Mouse (Mus musculus): ENCODE results near the gene Ank3. TPM values are rescaled to one million over a fixed set of nuclear protein-coding genes. Genes with fewer than 3 reads are reported as not detected.
A peak's percentile ranks its signal among the peaks of the same experiment; 100 is the strongest.

Gene Ank3
- polyA plus RNA-seq, 1 experiment = 9.3 TPM

DNA sequence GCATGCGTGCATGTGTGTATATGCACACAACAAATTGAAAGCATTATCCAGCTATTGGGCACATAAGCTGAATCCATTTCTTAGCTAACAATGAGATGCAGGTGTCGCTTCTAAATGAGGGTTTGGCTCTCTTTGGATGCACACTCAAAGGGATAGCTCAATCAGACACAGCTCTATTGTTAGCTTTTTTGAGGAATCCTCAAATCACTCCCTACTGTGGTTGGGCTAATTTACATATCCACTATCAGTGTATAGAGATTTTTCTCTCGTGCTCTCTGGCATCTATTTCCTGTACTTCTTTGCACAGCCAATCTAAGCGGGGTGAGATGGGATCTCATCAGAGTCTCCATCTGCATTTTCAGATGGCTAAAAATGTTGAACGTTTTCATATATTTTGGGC, 93.4 kb downstream of the Ank3 start:
- no peak for TF ChIP-seq POLR2A (IDR thresholded peaks at IDR 0.05; ENCODE audit: borderline replicate concordance, control insufficient read depth, low read depth, low read length)
- TF ChIP-seq CTCF (IDR thresholded peaks at IDR 0.05; ENCODE audit: control insufficient read depth, insufficient read depth, low read length) = no peak
- H3K4me1 ChIP-seq (ENCODE audit: control insufficient read depth, insufficient read depth, low read length) = no peaks in the 10 kb centered on the region
- H3K27ac ChIP-seq (ENCODE audit: control insufficient read depth, insufficient read depth, low read depth, low read length, poor library complexity) = no peak overlapping the region
- WGBS = 62% methylated on average over 5 of the region's 5 CpGs
- no peak overlapping the region for H3K4me3 ChIP-seq (replicated peaks; ENCODE audit: control insufficient read depth, low read depth, low read length)

DNA sequence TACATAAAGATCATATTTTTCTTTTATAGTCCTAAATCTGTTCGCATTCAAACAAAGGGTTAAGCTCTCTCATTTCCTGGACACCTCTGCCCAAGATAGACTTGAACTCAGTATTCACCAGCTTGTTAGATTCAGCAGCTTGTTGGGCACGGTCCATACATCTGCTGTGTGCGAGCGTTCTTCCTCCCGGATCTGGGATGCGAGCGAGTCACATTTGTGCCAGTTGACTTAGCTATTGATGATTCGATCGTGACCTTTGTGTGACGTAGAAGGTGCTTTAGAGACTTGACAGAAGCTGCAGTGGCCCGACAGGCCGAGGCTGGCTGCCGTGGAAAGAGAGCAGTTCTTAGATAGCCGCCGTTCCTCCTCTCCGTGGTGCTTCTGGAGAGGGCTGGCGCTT, 98.8 kb downstream of the Ank3 start:
- no peak for TF ChIP-seq CTCF (IDR thresholded peaks at IDR 0.05; ENCODE audit: control insufficient read depth, insufficient read depth, low read length)
- TF ChIP-seq POLR2A (IDR thresholded peaks at IDR 0.05; ENCODE audit: borderline replicate concordance, control insufficient read depth, low read depth, low read length) = no peak
- no peak overlapping the region for H3K27ac ChIP-seq (ENCODE audit: control insufficient read depth, insufficient read depth, low read depth, low read length, poor library complexity)
- no peaks in the 10 kb centered on the region for H3K4me1 ChIP-seq (ENCODE audit: control insufficient read depth, insufficient read depth, low read length)
- 84% methylated on average over 17 of the region's 17 CpGs for WGBS
- H3K4me3 ChIP-seq (replicated peaks; ENCODE audit: control insufficient read depth, low read depth, low read length) = no peak overlapping the region

DNA sequence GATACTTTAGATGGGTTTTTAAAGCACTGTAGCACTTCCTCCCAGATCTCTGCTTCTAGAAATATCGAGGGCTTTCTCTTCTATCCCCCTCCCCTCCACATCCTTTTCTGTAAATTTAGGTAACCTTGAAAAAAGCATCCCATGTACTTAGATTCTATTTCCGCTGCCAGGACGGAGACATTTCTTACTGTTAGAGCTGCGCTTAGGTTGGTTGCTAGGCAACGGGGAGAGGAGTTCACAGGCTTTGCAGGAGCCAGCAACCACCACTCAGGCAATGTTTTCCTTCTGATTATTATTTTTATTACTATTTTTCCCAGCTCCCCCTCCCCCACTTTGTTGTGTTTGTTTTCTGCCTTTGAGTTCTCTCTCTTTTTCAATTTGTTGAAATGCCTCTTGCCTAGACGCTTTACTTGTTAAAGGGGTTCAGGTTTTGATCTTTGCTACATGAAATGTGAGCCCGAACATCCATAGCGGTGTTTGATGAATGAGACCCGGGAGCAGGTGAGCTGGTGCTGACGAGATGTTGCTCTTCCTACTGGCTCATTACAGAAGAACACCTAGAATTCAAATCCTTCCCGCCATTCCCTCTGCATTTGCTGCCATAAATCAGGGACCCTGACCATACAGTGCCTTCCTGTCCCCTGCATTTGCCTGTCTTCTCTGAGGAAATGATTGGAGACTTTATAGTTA, 101.7 kb downstream of the Ank3 start:
- WGBS = 65% methylated on average over 11 of the region's 11 CpGs
- Histone ChIP-seq H3K4me1 (ENCODE audit: control insufficient read depth, insufficient read depth, low read length) (no peaks in the 10 kb centered on the region), H3K27ac (ENCODE audit: control insufficient read depth, insufficient read depth, low read depth, low read length, poor library complexity) (no peak overlapping the region), H3K4me3 (replicated peaks; ENCODE audit: control insufficient read depth, low read depth, low read length) (no peak overlapping the region)
- TF ChIP-seq CTCF (IDR thresholded peaks at IDR 0.05; ENCODE audit: control insufficient read depth, insufficient read depth, low read length) (no peak), POLR2A (IDR thresholded peaks at IDR 0.05; ENCODE audit: borderline replicate concordance, control insufficient read depth, low read depth, low read length) (no peak)

DNA sequence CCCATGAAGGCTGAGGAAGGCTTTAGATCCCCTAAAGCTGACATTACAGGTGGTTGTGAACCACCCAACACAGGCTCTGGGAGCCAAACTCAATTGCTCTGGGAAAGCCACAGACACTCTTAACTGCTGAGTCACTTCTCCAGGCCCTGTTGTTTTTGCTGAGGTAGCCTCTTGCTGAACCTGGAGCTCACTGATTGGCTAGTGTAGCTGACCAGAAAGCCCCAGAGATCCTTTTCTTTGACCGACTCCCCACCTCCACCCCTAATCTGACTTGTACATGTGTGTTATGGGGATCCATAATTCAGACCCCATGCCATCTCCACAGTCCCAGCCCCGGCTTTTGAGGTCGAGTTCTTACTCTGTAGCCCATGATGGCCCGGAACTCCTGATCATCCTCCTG, 105.2 kb downstream of the Ank3 start:
- TF ChIP-seq CTCF (IDR thresholded peaks at IDR 0.05; ENCODE audit: control insufficient read depth, insufficient read depth, low read length) (no peak), POLR2A (IDR thresholded peaks at IDR 0.05; ENCODE audit: borderline replicate concordance, control insufficient read depth, low read depth, low read length) (no peak)
- Histone ChIP-seq H3K27ac (ENCODE audit: control insufficient read depth, insufficient read depth, low read depth, low read length, poor library complexity) (no peak overlapping the region), H3K4me1 (ENCODE audit: control insufficient read depth, insufficient read depth, low read length) (no peaks in the 10 kb centered on the region), H3K4me3 (replicated peaks; ENCODE audit: control insufficient read depth, low read depth, low read length) (no peak overlapping the region)
- 64% methylated on average over 4 of the region's 4 CpGs for WGBS

DNA sequence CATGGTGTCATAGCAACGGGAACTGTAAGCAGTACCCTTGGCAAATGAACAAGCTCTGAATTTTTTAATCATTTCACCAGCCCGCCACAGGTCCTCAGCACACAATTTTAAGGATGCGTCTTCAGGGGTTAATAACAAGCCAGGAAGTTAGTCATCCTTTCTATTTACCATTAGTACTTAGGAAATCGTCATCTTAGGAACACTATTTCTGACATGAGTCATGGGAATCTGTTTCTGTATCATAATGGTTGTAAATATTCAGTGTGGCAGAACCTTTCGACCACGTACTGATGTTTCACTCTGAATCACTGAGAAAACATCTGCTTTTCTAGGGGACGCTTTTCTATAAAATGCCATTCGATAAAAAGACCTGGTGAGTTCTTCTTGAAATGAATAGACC, 109.1 kb downstream of the Ank3 start:
- 69% methylated on average over 8 of the region's 8 CpGs for WGBS
- Histone ChIP-seq H3K4me3 (replicated peaks; ENCODE audit: control insufficient read depth, low read depth, low read length) (no peak overlapping the region), H3K27ac (ENCODE audit: control insufficient read depth, insufficient read depth, low read depth, low read length, poor library complexity) (no peak overlapping the region), H3K4me1 (ENCODE audit: control insufficient read depth, insufficient read depth, low read length) (no peaks in the 10 kb centered on the region)
- TF ChIP-seq POLR2A (IDR thresholded peaks at IDR 0.05; ENCODE audit: borderline replicate concordance, control insufficient read depth, low read depth, low read length) (no peak), CTCF (IDR thresholded peaks at IDR 0.05; ENCODE audit: control insufficient read depth, insufficient read depth, low read length) (no peak)

DNA sequence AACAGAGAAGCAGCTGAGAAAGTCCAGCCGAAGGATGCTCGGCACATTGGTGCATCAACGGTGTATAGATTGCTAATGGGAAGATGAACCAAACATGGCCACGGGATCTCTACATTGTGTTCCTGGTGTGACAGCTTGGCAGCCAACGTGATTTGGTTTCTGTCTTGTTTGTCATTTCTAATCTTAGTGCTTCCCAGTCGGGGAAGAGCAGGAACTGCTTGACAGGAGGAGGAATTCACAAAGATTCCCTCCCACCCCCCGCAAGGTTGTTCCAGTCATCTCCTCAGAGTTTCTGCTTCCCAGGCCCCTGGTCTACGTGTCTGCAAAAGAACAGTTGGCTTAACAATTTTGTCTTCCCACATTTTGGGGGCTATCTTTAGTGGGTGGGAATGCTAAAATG, 111.8 kb downstream of the Ank3 start:
- WGBS = 74% methylated on average over 8 of the region's 8 CpGs
- no peak for TF ChIP-seq POLR2A (IDR thresholded peaks at IDR 0.05; ENCODE audit: borderline replicate concordance, control insufficient read depth, low read depth, low read length)
- TF ChIP-seq CTCF (IDR thresholded peaks at IDR 0.05; ENCODE audit: control insufficient read depth, insufficient read depth, low read length) = no peak
- H3K27ac ChIP-seq (ENCODE audit: control insufficient read depth, insufficient read depth, low read depth, low read length, poor library complexity) = no peak overlapping the region
- no peaks in the 10 kb centered on the region for H3K4me1 ChIP-seq (ENCODE audit: control insufficient read depth, insufficient read depth, low read length)
- no peak overlapping the region for H3K4me3 ChIP-seq (replicated peaks; ENCODE audit: control insufficient read depth, low read depth, low read length)

DNA sequence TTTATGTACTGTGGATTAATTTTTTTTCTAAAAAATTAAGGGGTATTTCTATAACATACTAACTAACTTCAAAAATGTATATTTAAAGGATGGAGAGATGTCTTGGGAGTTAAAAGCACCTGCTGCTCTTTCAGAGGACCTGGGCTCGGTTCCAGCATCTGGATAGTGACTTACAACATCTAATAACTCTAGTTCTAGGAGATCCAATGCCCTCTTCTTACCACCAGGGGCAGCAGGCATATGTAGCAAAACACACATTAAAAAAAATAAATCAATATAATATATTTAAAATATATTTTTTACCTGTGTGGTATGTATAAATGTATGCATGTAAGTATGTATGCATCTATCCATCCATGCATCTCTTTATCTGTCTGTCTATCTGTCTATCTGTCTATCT, 112.7 kb downstream of the Ank3 start:
- WGBS = 51% methylated on average over 1 of the region's 1 CpGs
- no peaks in the 10 kb centered on the region for H3K4me1 ChIP-seq (ENCODE audit: control insufficient read depth, insufficient read depth, low read length)
- no peak for TF ChIP-seq POLR2A (IDR thresholded peaks at IDR 0.05; ENCODE audit: borderline replicate concordance, control insufficient read depth, low read depth, low read length)
- no peak for TF ChIP-seq CTCF (IDR thresholded peaks at IDR 0.05; ENCODE audit: control insufficient read depth, insufficient read depth, low read length)
- H3K27ac ChIP-seq (ENCODE audit: control insufficient read depth, insufficient read depth, low read depth, low read length, poor library complexity) = no peak overlapping the region
- no peak overlapping the region for H3K4me3 ChIP-seq (replicated peaks; ENCODE audit: control insufficient read depth, low read depth, low read length)

DNA sequence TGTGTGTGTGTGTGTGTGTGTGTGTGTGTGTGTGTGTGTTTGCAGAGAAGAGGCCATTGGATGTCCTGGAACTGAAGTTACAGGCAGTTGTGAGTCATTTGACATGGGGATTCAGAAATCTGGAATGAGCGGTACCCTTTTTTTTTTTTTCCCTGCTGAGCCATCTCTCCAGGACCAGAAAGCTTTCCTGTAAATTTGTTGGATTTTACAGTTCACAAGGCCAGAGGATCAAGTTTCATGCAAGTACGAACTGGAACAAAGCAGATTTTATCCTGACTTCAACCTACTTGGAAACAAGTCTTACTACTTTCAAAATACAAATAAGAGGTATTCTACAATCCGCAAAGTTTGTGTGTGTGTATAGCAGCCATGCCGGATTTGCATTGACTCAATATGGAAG, 123.4 kb downstream of the Ank3 start:
- WGBS = 82% methylated on average over 4 of the region's 4 CpGs
- Histone ChIP-seq H3K4me1 (ENCODE audit: control insufficient read depth, insufficient read depth, low read length) (no peaks in the 10 kb centered on the region; the same call in 1 of the 2 replicates), H3K4me3 (replicated peaks; ENCODE audit: control insufficient read depth, low read depth, low read length) (no peak overlapping the region), H3K27ac (ENCODE audit: control insufficient read depth, insufficient read depth, low read depth, low read length, poor library complexity) (no peak overlapping the region)
- TF ChIP-seq POLR2A (IDR thresholded peaks at IDR 0.05; ENCODE audit: borderline replicate concordance, control insufficient read depth, low read depth, low read length) (no peak), CTCF (IDR thresholded peaks at IDR 0.05; ENCODE audit: control insufficient read depth, insufficient read depth, low read length) (no peak)

DNA sequence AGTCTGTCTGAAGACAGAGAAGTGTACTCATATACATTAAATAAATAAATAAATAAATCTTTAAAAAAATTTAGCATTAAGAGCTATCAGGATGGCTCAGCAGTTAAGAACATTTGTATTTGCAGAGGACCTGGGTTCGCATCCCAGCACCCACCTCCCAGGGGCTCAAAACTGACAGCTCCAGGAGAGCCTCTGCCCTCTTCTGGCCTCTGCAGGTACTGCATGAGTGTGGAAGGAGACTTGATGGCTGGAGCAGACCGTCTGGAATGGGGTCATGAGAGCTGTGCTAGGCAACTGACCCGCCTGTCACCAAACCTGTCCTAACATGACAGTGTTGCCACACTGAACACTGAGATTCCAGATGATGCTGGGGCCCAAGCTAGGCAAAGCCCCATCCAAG, 124.6 kb downstream of the Ank3 start:
- 70% methylated on average over 3 of the region's 3 CpGs for WGBS
- TF ChIP-seq POLR2A (IDR thresholded peaks at IDR 0.05; ENCODE audit: borderline replicate concordance, control insufficient read depth, low read depth, low read length) (no peak), CTCF (IDR thresholded peaks at IDR 0.05; ENCODE audit: control insufficient read depth, insufficient read depth, low read length) (0 out of 2 replicates have a peak, but pooled peaks have one; percentile 20)
- H3K4me3 ChIP-seq (replicated peaks; ENCODE audit: control insufficient read depth, low read depth, low read length) = no peak overlapping the region
- no peak overlapping the region for H3K27ac ChIP-seq (ENCODE audit: control insufficient read depth, insufficient read depth, low read depth, low read length, poor library complexity)
- H3K4me1 ChIP-seq (ENCODE audit: control insufficient read depth, insufficient read depth, low read length) = no peaks in the 10 kb centered on the region; the same call in 1 of the 2 replicates
